Mouse (Mus musculus) gastrocnemius, adult 8-10 months (tissue): ENCODE measurements at regions not wholly inside any gene's neighbourhood (a gene's known extent, or its start where the extent isn't known, plus 50 kb on each side); places are given as distances from the start of the nearest gene placed in this dataset.
A peak's percentile ranks its signal among the peaks of the same experiment; 100 is the strongest.

Experiments
- DNase-seq, 2 experiments: peaks; one replicate each; pipeline ENCODE4 v3.0.0; 2022; ENCODE audit warnings: low spot score in 2 of 2

- no peak for DNase-seq
Observed at GRCm38 (mm10) chr6:53765302-53765701, 55.3 kb downstream of the Tril start.

DNA sequence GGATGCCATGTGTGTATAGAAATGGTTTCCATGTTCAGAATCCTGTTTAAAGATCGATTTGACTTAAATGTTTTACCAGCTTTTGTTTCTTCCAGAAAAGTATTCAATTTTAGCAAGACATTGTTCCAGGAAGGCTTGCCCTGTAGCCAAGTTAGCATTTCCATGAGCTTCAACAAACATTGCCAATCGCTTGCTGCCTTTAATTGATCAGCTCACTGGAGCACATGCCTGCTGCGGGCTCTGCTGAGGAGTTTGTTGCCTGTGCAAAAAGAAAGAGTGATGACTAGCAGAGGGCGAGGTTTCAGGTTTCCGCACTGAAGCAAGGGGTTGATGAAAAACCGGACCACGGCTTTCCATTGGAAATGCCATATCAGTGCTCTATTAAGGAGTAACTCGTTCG, 58.0 kb downstream of the Tril start:
- no peak for DNase-seq

DNA sequence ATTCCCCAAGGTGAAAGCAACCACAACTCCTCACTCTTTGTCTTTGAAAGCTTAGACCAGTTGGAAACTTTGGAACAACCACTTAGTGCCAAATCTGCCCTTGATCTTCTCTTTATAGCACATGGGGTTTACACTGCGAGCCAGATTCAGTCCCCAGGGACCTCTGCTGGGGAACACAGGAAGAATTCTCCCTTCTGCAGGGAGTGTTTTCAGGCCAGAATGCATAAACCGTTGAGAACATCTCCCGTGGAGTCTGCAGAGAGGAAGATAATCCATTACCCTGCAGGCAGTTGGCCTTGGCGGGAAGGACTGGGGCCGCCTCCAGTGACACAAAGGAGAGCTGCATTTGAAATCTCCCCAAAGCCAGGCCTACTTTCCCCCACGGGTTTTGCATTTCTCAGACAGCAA, 60.0 kb downstream of the Tril start:
- peak; percentile 18 to 33 for DNase-seq

DNA sequence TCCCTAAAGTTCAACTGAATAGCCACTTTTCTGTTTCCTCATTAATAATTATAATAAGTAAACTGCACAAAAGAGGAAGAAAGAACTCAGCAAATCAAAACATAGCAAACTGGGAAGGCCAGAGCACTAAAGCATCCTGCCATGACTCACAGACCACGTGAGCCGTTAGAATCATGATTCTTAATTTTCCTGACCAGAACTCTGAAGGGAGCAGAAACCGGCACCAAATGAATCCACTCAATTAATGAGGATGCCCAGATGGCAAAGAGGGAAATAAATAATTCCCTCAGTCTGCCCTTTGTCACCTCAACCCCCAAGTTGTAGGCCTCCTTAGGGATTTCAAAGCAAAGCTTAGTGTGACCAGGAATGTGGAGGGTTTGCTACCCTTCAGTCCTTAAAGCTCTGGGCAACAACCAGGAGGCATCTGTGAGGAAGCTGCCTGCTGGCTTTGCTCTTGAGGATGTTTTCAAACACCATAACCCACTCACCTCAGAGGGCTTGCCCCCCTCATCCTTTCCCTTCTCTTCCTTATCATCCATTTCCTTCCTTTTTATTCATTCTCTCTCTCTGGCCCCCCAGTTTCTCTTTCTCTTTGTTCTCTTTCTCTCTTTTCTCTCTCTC, 60.8 kb downstream of the Tril start:
- DNase-seq, result no peak

DNA sequence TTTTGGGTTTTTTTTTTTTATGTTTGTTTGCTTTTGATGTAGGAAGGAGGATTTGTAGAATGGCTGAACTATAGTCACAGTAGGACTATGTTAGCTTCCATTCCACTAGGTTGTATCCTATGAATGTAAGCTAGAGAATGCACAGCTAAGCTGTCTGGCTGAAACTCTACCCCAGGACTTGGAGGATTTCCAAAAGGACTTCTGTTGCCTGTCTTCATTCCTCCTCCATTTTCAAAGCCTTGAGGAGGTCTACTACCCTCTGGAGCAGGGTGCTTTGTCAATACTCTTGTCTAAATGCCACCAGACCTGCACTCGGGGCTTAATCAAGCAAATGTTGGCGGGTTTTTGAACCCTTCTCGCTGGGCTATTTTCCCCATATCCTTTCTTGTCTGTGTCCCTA, 66.3 kb downstream of the Tril start:
- DNase-seq, result no peak

DNA sequence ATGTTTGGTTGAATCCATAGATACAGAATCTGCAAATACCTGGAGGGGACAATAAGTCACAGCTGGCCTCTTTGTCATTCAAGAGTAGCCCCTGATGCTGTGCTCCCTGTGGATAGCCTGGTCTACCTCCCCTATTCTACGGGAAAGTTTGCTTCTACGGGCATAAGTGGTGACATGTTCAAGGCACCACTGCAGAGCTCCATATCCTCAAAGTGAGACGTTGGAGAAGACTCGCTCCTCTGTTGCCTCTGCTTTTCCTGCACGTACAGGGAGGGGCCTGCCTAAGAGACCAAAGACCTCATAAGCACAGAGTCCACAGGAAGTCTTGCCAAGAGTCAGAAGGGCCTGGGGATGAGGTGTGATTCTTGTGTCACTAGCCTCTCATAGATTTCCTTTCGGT, 70.1 kb downstream of the Tril start:
- no peak for DNase-seq
